Mouse (Mus musculus) liver, adult 2 months (tissue): ENCODE results near the gene Brox. TPM values are rescaled to one million over a fixed set of nuclear protein-coding genes. Genes with fewer than 3 reads are reported as not detected.

Experiments used
- DNase-seq: peaks from one replicate; pipeline ENCODE4 v3.0.0-alpha.2; 2011; ENCODE audit warnings: low read depth, low spot score; ENCODE audit errors: extremely low read depth
- H3K27ac ChIP-seq: fragments of 200-500 bp; replicated peaks from 2 replicates; pipeline ENCODE4 v1.5.1; 2012; ENCODE audit warnings: low read depth, mild to moderate bottlenecking, control low read depth, inconsistent platforms, low read length; ENCODE audit not compliant: insufficient read depth
- H3K27me3 ChIP-seq: fragments of 200-500 bp; 2 replicates; pipeline ENCODE4 v1.6.1; 2012; ENCODE audit warnings: mild to moderate bottlenecking, moderate library complexity, low read length, inconsistent platforms; ENCODE audit not compliant: control insufficient read depth, insufficient read depth
- H3K36me3 ChIP-seq: fragments of 200-500 bp; 2 replicates; pipeline ENCODE4 v1.6.1; 2012; ENCODE audit warnings: low read length, inconsistent platforms; ENCODE audit not compliant: control insufficient read depth, insufficient read depth
- H3K4me1 ChIP-seq: fragments of 200-500 bp; 2 replicates; pipeline ENCODE4 v1.6.1; 2011; ENCODE audit warnings: low read length; ENCODE audit not compliant: control insufficient read depth, insufficient read depth
- H3K4me3 ChIP-seq: fragments of 200-500 bp; 2 replicates; pipeline ENCODE4 v1.5.1; 2011; ENCODE audit warnings: low read depth, mild to moderate bottlenecking, control low read depth, low read length, moderate library complexity; ENCODE audit not compliant: insufficient read depth
- H3K79me2 ChIP-seq: fragments of 200-500 bp; 2 replicates; pipeline ENCODE4 v1.6.1; 2012; ENCODE audit warnings: inconsistent platforms, mild to moderate bottlenecking, low read length, moderate library complexity; ENCODE audit not compliant: control insufficient read depth, insufficient read depth
- H3K9ac ChIP-seq: fragments of 200-500 bp; 2 replicates; pipeline ENCODE4 v1.6.1; 2012; ENCODE audit warnings: low read depth, mild to moderate bottlenecking, control low read depth, inconsistent platforms, low read length
- CTCF ChIP-seq: fragments of 200-500 bp; IDR thresholded peaks from 2 replicates; pipeline ENCODE4 v1.5.1; 2011; ENCODE audit warnings: low read depth, low read length, control low read depth
- POLR2A ChIP-seq: fragments of 200-500 bp; IDR thresholded peaks from 2 replicates; pipeline ENCODE4 v1.6.1; 2011; ENCODE audit warnings: low read length, control low read depth; ENCODE audit not compliant: insufficient read depth; ENCODE audit errors: extremely low read depth
- WGBS: fragments of 180-500 bp; shearing (Covaris S2); methylation state at CpG from one replicate; pipeline ENCODE4 v1.1.7; 2018; 5-methylcytosine and 5-hydroxymethylcytosine counted together
- polyA plus RNA-seq: library from polyadenylated mRNA; depleted of rRNA; stranded (reverse); fragments of >200 nt; gene quantifications from 2 replicates; pipeline ENCODE4 v1.2.3, GENCODE M21; 2012; rRNA removed
- total RNA-seq: library from RNA; depleted of rRNA; stranded (reverse); fragments of >200 nt; gene quantifications from 2 replicates; pipeline ENCODE4 v1.2.3, GENCODE M21; 2014; rRNA removed

The Brox gene
- total and polyA plus RNA-seq, 2 experiments = 8.2 to 29.5 TPM

GRCm38 (mm10) chr1:183227469-183227868, 69.6 kb downstream of the Brox start:
- 85% methylated on average over 7 of the region's 7 CpGs for WGBS
- H3K79me2 ChIP-seq = no peaks in the 10 kb centered on the region
- H3K27me3 ChIP-seq = no peaks in the 10 kb centered on the region
- no peaks in the 10 kb centered on the region for H3K4me1 ChIP-seq
- TF ChIP-seq CTCF (no peak), POLR2A (no peak)
- no peaks in the 10 kb centered on the region for H3K36me3 ChIP-seq
- no peak overlapping the region for H3K27ac ChIP-seq
- DNase-seq = no peak
- H3K4me3 ChIP-seq = no peak overlapping the region
- H3K9ac ChIP-seq = no peak overlapping the region

Other genes with a start within 250 kb of the Brox start
- gene Disp1, start 75.7 kb downstream of the Brox start, total RNA-seq = 0.83 and 1.1 TPM in 2 replicates
- gene Disp1, start 75.7 kb downstream of the Brox start, polyA plus RNA-seq = 1.9 and 3.4 TPM in 2 replicates
- gene Aida, start 679 bp downstream of the Brox start, total RNA-seq = 8.7 and 10.8 TPM in 2 replicates
- 3.5 and 3.6 TPM in 2 replicates for gene Aida, start 679 bp downstream of the Brox start, polyA plus RNA-seq
- 213 and 348 TPM in 2 replicates for gene Mia3, start 72.3 kb upstream of the Brox start, total RNA-seq
- gene Mia3, start 72.3 kb upstream of the Brox start, polyA plus RNA-seq = 113 and 118 TPM in 2 replicates
- gene Taf1a, start 91.7 kb upstream of the Brox start, total RNA-seq = 6.7 and 7.7 TPM in 2 replicates
- 1.9 and 3.3 TPM in 2 replicates for gene Taf1a, start 91.7 kb upstream of the Brox start, polyA plus RNA-seq
- 0.18 and 2.1 TPM in 2 replicates for gene Hhipl2, start 120.9 kb upstream of the Brox start, total RNA-seq
- gene Hhipl2, start 120.9 kb upstream of the Brox start, polyA plus RNA-seq = 0.10 and 1.9 TPM in 2 replicates